In the genomic region with DNA sequence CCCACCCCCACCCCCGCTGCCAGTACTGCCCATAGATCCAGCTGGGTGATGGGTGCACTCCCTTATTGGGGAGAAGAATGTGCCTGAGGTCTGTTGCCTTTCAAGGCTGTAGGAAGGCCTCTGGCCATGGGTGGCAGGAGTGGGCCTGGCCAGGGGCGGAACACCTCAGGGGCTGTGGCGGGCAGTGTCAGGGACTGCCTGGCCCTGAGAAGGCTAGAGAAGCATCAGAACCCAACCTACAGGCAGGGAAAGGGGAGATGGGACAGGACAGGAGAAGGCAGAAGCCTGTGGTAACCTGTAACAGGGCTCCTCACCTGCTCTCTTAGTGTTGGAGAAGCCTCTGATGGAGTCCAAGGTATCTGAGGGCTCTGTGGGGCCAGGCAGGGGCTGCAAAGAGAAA, we compare ENCODE assay signal across 25 mouse cellular contexts. TPM values are rescaled to one million over a fixed set of nuclear protein-coding genes. Genes with fewer than 3 reads are reported as not detected.
"Had no signal": no experiment of that assay in that cellular context is flagged by ENCODE, and none has a peak within 500 bp of the region (broad histone marks: within the 10 kb centered on the region; RNA-seq: fewer than 3 reads in every experiment).

No protein-coding gene starts in this region.

- H3K27me3 ChIP-seq: heart, embryonic 13.5 days; heart, embryonic 15.5 days; hindbrain, embryonic 12.5 days; intestine, embryonic 15.5 days; limb, embryonic 12.5 days had no signal

- H3K9me3 ChIP-seq: heart, embryonic 13.5 days; heart, embryonic 15.5 days; hindbrain, embryonic 12.5 days; intestine, embryonic 15.5 days; limb, embryonic 10.5 days; limb, embryonic 12.5 days had no signal

- H3K27ac ChIP-seq: heart, adult 2 months; heart, embryonic 13.5 days; heart, embryonic 15.5 days; hindbrain, embryonic 10.5 days; hindbrain, embryonic 12.5 days; hindbrain, embryonic 14.5 days; intestine, embryonic 15.5 days; layer of hippocampus, adult 2 months; left cerebral cortex, adult 2 months; limb, embryonic 10.5 days; limb, embryonic 12.5 days had no signal

- DNase-seq: gastrocnemius, postnatal 14 days; gastrocnemius, postnatal 36 days; heart, adult 2 months; heart, postnatal 4 days; kidney, adult 18-20 months; kidney, adult 8-10 months; kidney, postnatal 10 days; liver had no signal

- H3K4me3 ChIP-seq: heart, adult 2 months; heart, embryonic 13.5 days; heart, embryonic 15.5 days; hindbrain, embryonic 10.5 days; hindbrain, embryonic 12.5 days; intestine, embryonic 15.5 days; layer of hippocampus, adult 2 months; left cerebral cortex, adult 2 months; limb, embryonic 10.5 days; limb, embryonic 12.5 days had no signal

- H3K9ac ChIP-seq: heart, embryonic 13.5 days; heart, embryonic 15.5 days; hindbrain, embryonic 12.5 days; hindbrain, embryonic 14.5 days; intestine, embryonic 15.5 days; limb, embryonic 12.5 days had no signal

- ATAC-seq: hindbrain, embryonic 16.5 days; inflammation-experienced regulatory T-cells, adult 6 months; intestine, embryonic 15.5 days had no signal

- H3K4me2 ChIP-seq: heart, embryonic 11.5 days; heart, embryonic 13.5 days; heart, embryonic 15.5 days; hindbrain, embryonic 12.5 days; hindbrain, embryonic 14.5 days; intestine, embryonic 15.5 days; limb, embryonic 12.5 days; liver, embryonic 11.5 days had no signal

RNA-seq across cellular contexts. Expression of gene Inpp5j, which starts 26.1 kb away (rescaled TPM):
- polyA plus RNA-seq: inflammation-experienced regulatory T-cells, adult 6 months; limb, embryonic 12.5 days had no signal

RNA-seq across cellular contexts. Expression of gene Pla2g3, which starts 42.6 kb away (rescaled TPM):
- total RNA-seq: gastrocnemius, adult 8-10 months; granulocyte monocyte progenitor cell, adult 5-6 weeks; heart, postnatal 25 days had no signal
